8 mouse cellular contexts compared by ENCODE assay signal in genomic region chr8:74993475-74994451, GRCm38 (mm10). TPM values are rescaled to one million over a fixed set of nuclear protein-coding genes. Genes with fewer than 3 reads are reported as not detected.
DNase-seq lines count a peak whose midpoint lies in the region; ATAC-seq and TF ChIP-seq lines count a peak whose summit lies in the region.

No protein-coding gene starts in this region.

- H3K27ac ChIP-seq in MEL (ENCODE audit: control insufficient read depth, low read depth, low read length) = peak overlapping the region; percentile 42
- H3K27ac ChIP-seq in lung, embryonic 16.5 days (ENCODE audit: low read length) = peak overlapping the region; percentile 95

- TF ChIP-seq POLR2A in MEL (IDR thresholded peaks at IDR 0.05; ENCODE audit: control insufficient read depth in 1 of 2, insufficient read depth in 1 of 2, low read depth in 1 of 2, low read length in 2 of 2, poor library complexity in 1 of 2) = peak; percentile 38 to 69; a peak in 3 of 4 replicates

- ATAC-seq in hematopoietic stem cell, adult 5-6 weeks (replicated peaks in 1 of 2; ENCODE audit: insufficient read depth in 1 of 2, low FRiP score in 2 of 2, low TSS enrichment in 1 of 2, low read depth in 1 of 2, poor library complexity in 2 of 2, severe bottlenecking in 2 of 2) = peak; percentile 95 to 97
- ATAC-seq in lung, embryonic 16.5 days (ENCODE audit: low read depth) = peak; percentile 95

- peak overlapping the region; percentile 89 for H3K9ac ChIP-seq in MEL (ENCODE audit: control insufficient read depth, low read depth, low read length, poor library complexity, severe bottlenecking)
- H3K9ac ChIP-seq in lung, embryonic 16.5 days (ENCODE audit: low read length) = peak overlapping the region; percentile 100

- TF ChIP-seq CTCF in MEL (IDR thresholded peaks at IDR 0.05 in 2 of 3, conservative IDR thresholded peaks at IDR 0.05 in 1 of 3; ENCODE audit: control insufficient read depth in 1 of 3, insufficient read depth in 1 of 3, low read depth in 2 of 3, low read length in 3 of 3, poor library complexity in 1 of 3, severe bottlenecking in 1 of 3) = peak in 1 of 3 experiments; percentile 4; a peak in 1 of 6 replicates

- H3K9me3 ChIP-seq in MEL (replicated peaks; ENCODE audit: insufficient read depth, low read length) = no peaks in the 10 kb centered on the region
- H3K9me3 ChIP-seq in lung, embryonic 16.5 days (ENCODE audit: control insufficient read depth, low read length) = no peaks in the 10 kb centered on the region

- H3K4me1 ChIP-seq in MEL (ENCODE audit: control insufficient read depth in 1 of 2, insufficient read depth in 2 of 2, low read length in 2 of 2) = peaks cover 0 to 4% of the 10 kb centered on the region in 2 experiments
- H3K4me1 ChIP-seq in lung, embryonic 16.5 days (replicated peaks; ENCODE audit: control insufficient read depth, insufficient read depth, low read length) = peaks cover 11% of the 10 kb centered on the region

- H3K36me3 ChIP-seq in MEL (ENCODE audit: control insufficient read depth in 1 of 2, insufficient read depth in 2 of 2, low read length in 2 of 2) = peaks cover 0 to 10% of the 10 kb centered on the region in 2 experiments; a peak in 3 of 4 replicates
- H3K36me3 ChIP-seq in lung, embryonic 16.5 days (ENCODE audit: control insufficient read depth, insufficient read depth, low read length) = peaks cover under 1% of the 10 kb centered on the region; the same call in 1 of the 2 replicates

- under 1% methylated on average over 89 of the region's 111 CpGs for WGBS in lung, embryonic 16.5 days

- DNase-seq in MEL (ENCODE audit: low read depth, low spot score) = peak; percentile 91
- DNase-seq in cerebellum, adult 8-10 months = peak; percentile 82
- peak; percentile 89 for DNase-seq in forelimb bud, embryonic 11.5 days (ENCODE audit: low read depth, low spot score)
- peak; percentile 61 for DNase-seq in layer of hippocampus, adult 9-10 months (ENCODE audit: low spot score)
- peak; percentile 70 for DNase-seq in ovary, postnatal 10 days (ENCODE audit: low spot score)
- DNase-seq in thymus, postnatal 10 days (ENCODE audit: low spot score in 2 of 2) = peak; percentile 82 to 83

- peak overlapping the region; percentile 54 to 96 for H3K4me3 ChIP-seq in MEL (ENCODE audit: control insufficient read depth in 1 of 2, insufficient read depth in 1 of 2, low read depth in 2 of 2, low read length in 2 of 2)
- peak overlapping the region; percentile 81 for H3K4me3 ChIP-seq in lung, embryonic 16.5 days (ENCODE audit: low read length)

- no peaks in the 10 kb centered on the region; a peak in 1 of 4 replicates for H3K27me3 ChIP-seq in MEL (ENCODE audit: control insufficient read depth in 1 of 2, insufficient read depth in 2 of 2, low read length in 2 of 2)
- H3K27me3 ChIP-seq in lung, embryonic 16.5 days (ENCODE audit: control insufficient read depth, insufficient read depth, low read depth, low read length) = no peaks in the 10 kb centered on the region

- no peak for TF ChIP-seq EP300 in MEL (IDR thresholded peaks at IDR 0.05; ENCODE audit: low read depth in 1 of 2, low read length in 2 of 2)

- H3K4me2 ChIP-seq in lung, embryonic 16.5 days (ENCODE audit: low read depth, low read length) = peak overlapping the region; percentile 72

- no peak for TF ChIP-seq RAD21 in MEL (IDR thresholded peaks at IDR 0.05; ENCODE audit: low read depth, low read length)

- peaks cover 8% of the 10 kb centered on the region; the same call in 1 of the 2 replicates for H3K79me2 ChIP-seq in MEL (ENCODE audit: control insufficient read depth, insufficient read depth, low read length, poor library complexity)

TF ChIP-seq in MEL, 35 proteins besides CTCF, POLR2A, EP300 and RAD21:
- TF ChIP-seq MYB (IDR thresholded peaks at IDR 0.05; ENCODE audit: low read depth, low read length) = no peak
- TF ChIP-seq ZC3H11A (IDR thresholded peaks at IDR 0.05; ENCODE audit: low read depth, low read length) = 0 out of 2 replicates have a peak, but pooled peaks have one; percentile 12
- peak; percentile 59; the same call in 1 of the 2 replicates for TF ChIP-seq TCF12 (IDR thresholded peaks at IDR 0.05; ENCODE audit: low read depth, low read length)
- peak; percentile 75 for TF ChIP-seq NELFE (IDR thresholded peaks at IDR 0.05; ENCODE audit: low read depth, low read length)
- peak; percentile 82 for TF ChIP-seq TBP (IDR thresholded peaks at IDR 0.05; ENCODE audit: low read depth, low read length)
- TF ChIP-seq BHLHE40 (IDR thresholded peaks at IDR 0.05; ENCODE audit: borderline replicate concordance, low read depth, low read length) = no peak
- TF ChIP-seq MYC (IDR thresholded peaks at IDR 0.05; ENCODE audit: low read depth, low read length) = peak; percentile 46; the same call in 1 of the 2 replicates
- no peak for TF ChIP-seq GATA1 (IDR thresholded peaks at IDR 0.05; ENCODE audit: low read depth, low read length)
- no peak for TF ChIP-seq MEF2A (IDR thresholded peaks at IDR 0.05; ENCODE audit: extremely low read depth, insufficient replicate concordance, low read depth, low read length, poor library complexity, severe bottlenecking)
- TF ChIP-seq POLR2AphosphoS2 (IDR thresholded peaks at IDR 0.05; ENCODE audit: low read length) = peak; percentile 33; the same call in 1 of the 2 replicates
- peak; percentile 77 for TF ChIP-seq MAX (IDR thresholded peaks at IDR 0.05; ENCODE audit: low read length)
- peak; percentile 64 for TF ChIP-seq NRF1 (IDR thresholded peaks at IDR 0.05; ENCODE audit: insufficient read depth, low read depth, low read length, poor library complexity, severe bottlenecking)
- TF ChIP-seq CHD2 (IDR thresholded peaks at IDR 0.05; ENCODE audit: low read length) = no peak
- TF ChIP-seq SIN3A (IDR thresholded peaks at IDR 0.05; ENCODE audit: low read length) = peak; percentile 74
- no peak for TF ChIP-seq SMC3 (IDR thresholded peaks at IDR 0.05; ENCODE audit: low read depth, low read length)
- peak; percentile 100 for TF ChIP-seq UBTF (IDR thresholded peaks at IDR 0.05; ENCODE audit: borderline replicate concordance, insufficient read depth, low read depth, low read length)
- TF ChIP-seq ZKSCAN1 (IDR thresholded peaks at IDR 0.05; ENCODE audit: low read depth, low read length) = no peak
- peak; percentile 81 for TF ChIP-seq MXI1 (IDR thresholded peaks at IDR 0.05; ENCODE audit: low read depth, low read length)
- peak; percentile 62; the same call in 1 of the 2 replicates for TF ChIP-seq ZMIZ1 (IDR thresholded peaks at IDR 0.05; ENCODE audit: low read depth, low read length)
- no peak for TF ChIP-seq TAL1 (IDR thresholded peaks at IDR 0.05; ENCODE audit: low read length)
- TF ChIP-seq USF1 (IDR thresholded peaks at IDR 0.05; ENCODE audit: low read depth, low read length) = no peak
- TF ChIP-seq KAT2A (conservative IDR thresholded peaks at IDR 0.05; ENCODE audit: low read depth, low read length) = peak; percentile 46; the same call in 1 of the 2 replicates
- TF ChIP-seq CHD1 (IDR thresholded peaks at IDR 0.05; ENCODE audit: low read depth, low read length) = peak; percentile 95; the same call in 1 of the 2 replicates
- 0 out of 2 replicates have a peak, but pooled peaks have one; percentile 34 for TF ChIP-seq GABPA (IDR thresholded peaks at IDR 0.05; ENCODE audit: low read depth, low read length)
- no peak for TF ChIP-seq JUND (IDR thresholded peaks at IDR 0.05; ENCODE audit: low read depth, low read length)
- no peak for TF ChIP-seq ZNF384 (IDR thresholded peaks at IDR 0.05; ENCODE audit: low read depth, low read length)
- no peak for TF ChIP-seq ELF1 (IDR thresholded peaks at IDR 0.05; ENCODE audit: low read depth, low read length)
- no peak for TF ChIP-seq USF2 (IDR thresholded peaks at IDR 0.05; ENCODE audit: borderline replicate concordance in 1 of 2, insufficient read depth in 1 of 2, low read depth in 1 of 2, low read length in 2 of 2)
- no peak for TF ChIP-seq POLR2AphosphoS5 (IDR thresholded peaks at IDR 0.05; ENCODE audit: borderline replicate concordance, low read depth, low read length)
- TF ChIP-seq E2F4 (IDR thresholded peaks at IDR 0.05; ENCODE audit: borderline replicate concordance, low read depth, low read length) = peak; percentile 71; the same call in 1 of the 2 replicates
- TF ChIP-seq RCOR1 (IDR thresholded peaks at IDR 0.05; ENCODE audit: low read depth, low read length) = no peak
- no peak for TF ChIP-seq MAFK (IDR thresholded peaks at IDR 0.05; ENCODE audit: borderline replicate concordance, low read depth, low read length)
- peak; percentile 87 for TF ChIP-seq HCFC1 (IDR thresholded peaks at IDR 0.05; ENCODE audit: low read depth, low read length)
- TF ChIP-seq MAZ (IDR thresholded peaks at IDR 0.05; ENCODE audit: low read depth, low read length) = no peak
- peak; percentile 49; the same call in 1 of the 2 replicates for TF ChIP-seq ETS1 (IDR thresholded peaks at IDR 0.05; ENCODE audit: low read depth, low read length)

RNA-seq across cellular contexts. Expression of gene Hmgxb4, which starts 0.6 kb away (rescaled TPM):
- 21.8 and 22.8 TPM in 2 replicates for total RNA-seq in MEL (2012; rRNA removed)
- 10 to 100 TPM in 1 of 2 experiments, not detected in 1; 32.6 TPM for polyA plus RNA-seq in MEL (2012; ENCODE audit: insufficient read depth in 1 of 2, insufficient read length in 2 of 2, low read depth in 1 of 2, low replicate concordance in 2 of 2, missing spikeins in 1 of 2)
- 72.4 and 88.5 TPM in 2 replicates for total RNA-seq in hematopoietic stem cell, adult 5-6 weeks (2017)
- polyA plus RNA-seq in lung, embryonic 16.5 days (2015; fragmentation: Nextera tagmentation; extraction: Ambion mirVana) = 35.6 and 37.2 TPM in 2 replicates

RNA-seq across cellular contexts. Expression of gene Tom1, which starts 39.7 kb away (rescaled TPM):
- 17.6 and 18.0 TPM in 2 replicates for total RNA-seq in MEL (2012; rRNA removed)
- 10 to 100 TPM in 1 of 2 experiments, not detected in 1; 32.6 TPM for polyA plus RNA-seq in MEL (2012; ENCODE audit: insufficient read depth in 1 of 2, insufficient read length in 2 of 2, low read depth in 1 of 2, low replicate concordance in 2 of 2, missing spikeins in 1 of 2)
- 8.2 and 23.8 TPM in 2 replicates for total RNA-seq in hematopoietic stem cell, adult 5-6 weeks (2017)
- 19.8 and 22.1 TPM in 2 replicates for polyA plus RNA-seq in lung, embryonic 16.5 days (2015; fragmentation: Nextera tagmentation; extraction: Ambion mirVana)

Comparison
In these comparisons a context has a peak if more than half of its experiments do, and no peak if none do; other contexts are left out.
1. Peak in every context shown above with its lines: DNase-seq, ATAC-seq, H3K4me3 ChIP-seq and H3K27ac ChIP-seq.